Mouse (Mus musculus) stomach, postnatal 0 days (tissue): Measurements from ENCODE around the gene Rpl35a.

Source experiments
- CTCF ChIP-seq: IDR thresholded peaks from 2 replicates; pipeline ENCODE4 v1.5.1; 2016; ENCODE audit warnings: antibody characterized with exemption, low read depth, mild to moderate bottlenecking, moderate library complexity
- EP300 ChIP-seq: optimal IDR thresholded peaks from 2 replicates; pipeline ENCODE3; 2016; ENCODE audit warnings: antibody characterized with exemption

- TF ChIP-seq EP300 (no peak), CTCF (no peak)
Observed at GRCm38 (mm10) chr16:33026357-33026756, 29.9 kb upstream of the Rpl35a start.
